Mouse (Mus musculus) left cerebral cortex, adult 2 months (tissue): ENCODE measurements at regions not wholly inside any gene's neighbourhood (a gene's known extent, or its start where the extent isn't known, plus 50 kb on each side); places are given as distances from the start of the nearest gene placed in this dataset.

Experiments
- DNase-seq, 2 experiments: peaks; one replicate each; pipeline ENCODE4 v3.0.0; 2021 to 2022; ENCODE audit warnings: low spot score in 2 of 2, mixed read lengths in 1 of 2; ENCODE audit errors: extremely low spot score in 1 of 2
- H3K27ac ChIP-seq: fragments of 200-600 bp; 2 replicates; pipeline ENCODE4 v1.8.1; 2022
- H3K4me3 ChIP-seq: fragments of 200-600 bp; 2 replicates; pipeline ENCODE4 v1.8.1; 2022
- CTCF ChIP-seq: fragments of 200-600 bp; IDR thresholded peaks from 2 replicates; pipeline ENCODE4 v1.8.1; 2022; ENCODE audit warnings: antibody characterized with exemption, mild to moderate bottlenecking, moderate library complexity
- intact Hi-C: fragments of 180-260 bp; cut with DNase I; formaldehyde crosslinking; loops from one replicate; pipeline ENCODE4 v1.15.1; 2025

DNA sequence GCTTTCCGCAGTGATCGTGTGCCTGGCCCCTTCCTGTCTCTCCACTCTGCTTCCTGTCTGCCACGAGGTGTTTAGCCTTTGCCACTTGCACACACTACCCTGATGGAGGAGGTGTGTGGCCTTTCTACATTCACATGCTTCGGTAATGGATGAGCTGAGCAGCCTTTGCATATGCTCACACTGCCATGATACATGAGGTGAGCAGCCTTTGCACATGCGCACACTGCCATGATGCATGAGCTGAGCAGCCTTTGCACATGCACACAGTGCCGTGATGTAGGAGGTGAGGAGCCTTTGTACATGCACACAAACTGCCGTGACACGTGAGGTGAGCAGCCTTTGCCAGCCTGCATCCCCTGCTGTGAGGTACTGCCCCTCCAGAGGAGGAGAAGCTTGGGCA, 58.3 kb downstream of the Erv3 start:
- no peak for DNase-seq
- H3K27ac ChIP-seq: no peak overlapping the region
- no peak overlapping the region for H3K4me3 ChIP-seq
- TF ChIP-seq CTCF: no peak
- intact Hi-C loops: no loop called here

GRCm38 (mm10) chr2:131800126-131800894, 59.2 kb downstream of the Erv3 start:
- H3K27ac ChIP-seq: no peak overlapping the region
- intact Hi-C loops: no loop called here
- DNase-seq: no peak
- no peak overlapping the region for H3K4me3 ChIP-seq
- TF ChIP-seq CTCF: no peak

DNA sequence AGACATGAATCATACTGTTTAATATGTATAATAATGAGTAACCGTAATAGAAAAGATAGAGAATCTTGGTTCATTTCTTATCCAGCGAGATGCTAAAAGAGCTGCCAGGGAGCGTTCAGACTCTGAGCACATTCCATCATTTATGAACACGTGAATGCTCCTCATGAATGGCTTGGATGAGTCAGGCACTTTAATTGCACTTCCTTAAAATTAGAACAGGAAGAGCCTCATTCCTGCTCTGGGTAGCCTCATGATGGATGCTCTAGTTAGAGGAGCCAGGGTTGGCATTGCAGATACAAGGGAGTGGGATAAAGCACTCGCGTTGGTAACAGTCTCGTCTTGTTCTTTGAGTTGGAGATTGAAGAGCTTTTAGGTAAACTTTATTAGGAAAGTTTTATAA, 60.1 kb downstream of the Erv3 start:
- Histone ChIP-seq H3K4me3 (no peak overlapping the region), H3K27ac (no peak overlapping the region)

GRCm38 (mm10) chr2:131797001-131797693, 62.4 kb downstream of the Erv3 start:
- no peak for DNase-seq
- Histone ChIP-seq H3K27ac (no peak overlapping the region), H3K4me3 (no peak overlapping the region)
- no peak for TF ChIP-seq CTCF
- intact Hi-C loops: no loop called here

More for the DNA sequence above, 60.1 kb downstream of the Erv3 start:
- TF ChIP-seq CTCF: no peak
- no peak for DNase-seq
- intact Hi-C loops: no loop called here

GRCm38 (mm10) chr2:131775381-131775780, 84.2 kb downstream of the Erv3 start:
- no peak; the same call in none of the 2 replicates for TF ChIP-seq CTCF
- Histone ChIP-seq H3K4me3 (no peak overlapping the region), H3K27ac (no peak overlapping the region)
- intact Hi-C loops: no loop called here
- no peak for DNase-seq

DNA sequence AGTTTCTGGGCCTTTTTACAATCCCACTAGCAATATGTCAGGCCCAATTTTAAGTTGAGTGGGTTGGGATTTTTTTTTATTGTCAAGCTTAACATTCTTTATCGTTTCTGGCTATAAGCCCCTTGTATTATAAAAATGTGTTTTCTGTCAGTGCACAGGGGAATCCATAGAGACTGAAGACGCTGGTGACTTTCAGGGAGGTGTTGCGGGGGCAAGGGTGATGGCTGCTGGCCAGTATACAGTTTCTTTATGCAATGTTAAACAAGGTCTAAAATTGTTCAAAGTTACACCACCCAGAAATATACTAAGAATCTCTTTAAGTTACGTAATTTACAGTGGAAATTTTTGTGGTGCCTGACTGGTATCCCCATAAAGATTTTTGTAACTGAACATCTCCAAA, 85.9 kb downstream of the Erv3 start:
- Histone ChIP-seq H3K27ac (peak overlapping the region; percentile 63; the same call in 1 of the 2 replicates), H3K4me3 (no peak overlapping the region)
- peak in 1 of 2 experiments; percentile 26 for DNase-seq
- no peak for TF ChIP-seq CTCF
- intact Hi-C loops: loop anchor here (2.0 to 5.0 kb wide), 2 partner anchors 39 to 211 kb away; partner anchors contain the start of gene Adra1d

DNA sequence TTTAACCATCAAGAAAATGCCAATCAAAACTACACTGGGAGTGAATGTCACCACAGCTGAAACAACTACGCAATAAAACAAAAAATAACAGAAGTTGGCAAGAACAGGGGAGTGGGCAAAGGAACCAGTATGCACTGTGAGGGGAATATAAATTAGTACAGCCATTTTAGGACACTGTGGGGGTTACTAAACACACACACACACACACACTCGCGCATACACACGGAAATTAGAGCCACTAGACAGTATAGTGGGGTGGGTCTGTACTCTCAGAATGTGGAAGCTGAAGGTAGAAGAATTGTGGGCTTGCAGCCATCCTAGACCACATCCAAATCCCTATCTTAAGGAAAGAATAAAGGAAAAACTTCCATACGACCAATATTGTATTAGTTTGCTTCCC, 87.4 kb downstream of the Erv3 start:
- TF ChIP-seq CTCF: no peak
- no peak overlapping the region for H3K27ac ChIP-seq
- no peak for DNase-seq
- intact Hi-C loops: loop anchor here (2.0 to 5.0 kb wide), 2 partner anchors 40 to 209 kb away; partner anchors contain the start of gene Adra1d
- no peak overlapping the region for H3K4me3 ChIP-seq

GRCm38 (mm10) chr2:131770852-131771251, 88.7 kb downstream of the Erv3 start:
- intact Hi-C loops: loop anchor here (1.0 to 5.0 kb wide), 3 partner anchors 41 to 226 kb away; no protein-coding TSS in a partner anchor
- DNase-seq: peak; percentile 50 to 66
- peak; percentile 86 for TF ChIP-seq CTCF
- no peak overlapping the region for H3K4me3 ChIP-seq
- H3K27ac ChIP-seq: no peak overlapping the region

DNA sequence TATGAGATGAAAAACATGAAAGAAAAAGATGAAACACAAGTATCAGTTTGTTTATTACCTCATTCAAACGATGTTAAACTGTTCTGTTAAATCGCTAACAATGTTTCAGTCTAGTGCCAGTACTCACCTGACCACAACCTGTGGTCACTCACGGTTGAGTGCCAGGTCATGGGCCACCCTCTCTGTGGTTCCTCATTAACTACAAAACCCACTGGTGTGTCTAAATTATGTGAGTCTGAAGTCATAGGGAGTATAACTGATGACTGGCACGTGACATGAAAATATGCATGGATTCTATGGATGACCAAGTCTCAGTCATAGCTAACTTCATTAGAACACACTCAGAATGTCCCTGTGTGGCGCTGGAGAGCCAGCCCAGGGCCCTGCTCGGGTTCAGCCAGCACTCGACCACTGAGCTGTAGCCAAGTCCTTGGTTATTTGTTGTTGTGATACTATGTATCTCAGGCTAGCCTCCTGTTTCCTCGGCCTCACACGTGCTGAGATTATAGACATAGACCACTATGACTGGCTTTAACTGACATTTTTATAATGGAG, 89.8 kb downstream of the Erv3 start:
- intact Hi-C loops: loop anchor here (2.0 to 5.0 kb wide), 2 partner anchors 43 to 97 kb away; no protein-coding TSS in a partner anchor
- no peak for DNase-seq
- no peak overlapping the region for H3K4me3 ChIP-seq

DNA sequence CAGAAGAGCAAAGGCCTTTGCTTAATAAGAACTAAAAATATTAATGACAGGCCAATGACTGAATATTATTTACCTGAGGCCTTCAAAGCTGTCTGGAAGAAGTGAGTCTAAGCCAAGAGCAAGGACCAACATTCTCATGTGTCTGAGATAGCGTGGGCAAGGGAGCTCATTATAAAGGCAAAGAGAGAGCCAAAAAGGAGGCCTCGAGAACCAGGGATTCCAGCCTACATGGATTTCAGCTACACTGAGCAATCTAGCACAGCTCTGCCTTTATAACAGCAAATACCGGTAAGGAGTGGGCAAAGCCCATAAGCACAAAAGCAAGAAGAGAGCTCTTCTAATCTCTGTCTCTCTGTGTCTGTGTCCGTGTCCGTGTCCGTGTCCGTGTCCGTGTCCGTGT, 93.0 kb downstream of the Erv3 start:
- DNase-seq: no peak
- intact Hi-C loops: no loop called here
- no peak overlapping the region for H3K4me3 ChIP-seq
- no peak for TF ChIP-seq CTCF
- no peak overlapping the region for H3K27ac ChIP-seq

More for the DNA sequence above, 89.8 kb downstream of the Erv3 start:
- TF ChIP-seq CTCF: no peak
- H3K27ac ChIP-seq: no peak overlapping the region

DNA sequence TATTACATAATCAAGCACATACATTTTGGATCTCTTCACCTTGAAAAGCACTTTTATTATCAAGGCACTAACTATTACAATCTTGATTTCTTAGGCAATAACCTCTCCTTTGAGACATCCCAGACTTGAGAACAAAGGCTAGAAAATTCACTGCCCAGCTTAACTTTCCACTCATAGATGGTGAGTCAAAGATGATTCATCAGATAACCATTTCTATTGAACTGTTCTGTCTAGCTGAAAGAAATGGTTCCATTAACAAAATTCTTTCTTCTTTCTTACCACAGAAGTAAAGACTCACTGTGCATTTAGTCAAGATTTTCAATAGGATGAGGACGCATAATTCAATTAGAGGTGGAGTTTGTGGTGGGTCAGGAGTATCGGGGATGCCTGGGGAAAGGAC, 98.0 kb downstream of the Erv3 start:
- intact Hi-C loops: no loop called here
- Histone ChIP-seq H3K4me3 (no peak overlapping the region), H3K27ac (no peak overlapping the region)
- DNase-seq: no peak
- no peak for TF ChIP-seq CTCF
